Mouse (Mus musculus) brown adipose tissue, adult 24 weeks (tissue): ENCODE data around the gene Olfr823. TPM values are rescaled to one million over a fixed set of nuclear protein-coding genes. Genes with fewer than 3 reads are reported as not detected.
"Not testable (repeated sequence)": the region's sequence is repeated elsewhere in the genome, so short reads cannot be mapped to it uniquely, and the experiment has no call there.

ENCODE experiments used
- H3K27ac ChIP-seq: fragments of 200-500 bp; replicated peaks from 2 replicates; pipeline ENCODE4 v1.5.1; 2012; ENCODE audit warnings: low read depth, mild to moderate bottlenecking, low read length
- H3K4me1 ChIP-seq: fragments of 200-500 bp; 2 replicates; pipeline ENCODE4 v1.6.1; 2012; ENCODE audit warnings: low read length, mixed read lengths; ENCODE audit not compliant: control insufficient read depth, insufficient read depth, insufficient read length
- H3K4me3 ChIP-seq: fragments of 200-500 bp; 2 replicates; pipeline ENCODE4 v1.5.1; 2012; ENCODE audit warnings: low read depth, mild to moderate bottlenecking, low read length, moderate library complexity; ENCODE audit not compliant: insufficient read depth
- polyA plus RNA-seq: library from polyadenylated mRNA; stranded (reverse); fragments of >200 nt; gene quantifications from 2 replicates; pipeline ENCODE4 v1.2.4, GENCODE M21; 2012; ENCODE audit not compliant: missing spikeins, insufficient read depth, insufficient read length

Gene Olfr823
- not detected in 2 replicates for polyA plus RNA-seq

GRCm38 (mm10) chr10:130115283-130115682, at the start of gene Olfr823:
Gene Olfr823, minus strand, starts transcription at chr10:130115383.
- not testable (repeated sequence) for H3K4me1 ChIP-seq, H3K27ac ChIP-seq, H3K4me3 ChIP-seq

GRCm38 (mm10) chr10:130144121-130144520, 28.9 kb upstream of the Olfr823 start:
- H3K4me1 ChIP-seq, result no peaks in the 10 kb centered on the region
- no peak overlapping the region for H3K27ac ChIP-seq
- H3K4me3 ChIP-seq, result no peak overlapping the region

GRCm38 (mm10) chr10:130142481-130142880, 27.3 kb upstream of the Olfr823 start:
- not testable (repeated sequence) for H3K27ac ChIP-seq, H3K4me3 ChIP-seq, H3K4me1 ChIP-seq

GRCm38 (mm10) chr10:130134811-130135210, 19.6 kb upstream of the Olfr823 start:
- no peaks in the 10 kb centered on the region for H3K4me1 ChIP-seq
- H3K27ac ChIP-seq, result no peak overlapping the region
- no peak overlapping the region for H3K4me3 ChIP-seq

GRCm38 (mm10) chr10:130129900-130130299, 14.7 kb upstream of the Olfr823 start, which contains the start of gene Olfr824:
Gene Olfr824, minus strand, starts transcription at chr10:130130000.
- not testable (repeated sequence) for H3K4me3 ChIP-seq

GRCm38 (mm10) chr10:130116045-130116444, 862 bp upstream of the Olfr823 start:
- not testable (repeated sequence) for H3K4me1 ChIP-seq, H3K4me3 ChIP-seq, H3K27ac ChIP-seq

More at GRCm38 (mm10) chr10:130129900-130130299, 14.7 kb upstream of the Olfr823 start, which contains the start of gene Olfr824:
- not testable (repeated sequence) for H3K4me1 ChIP-seq, H3K27ac ChIP-seq

GRCm38 (mm10) chr10:130096104-130096503, 19.1 kb downstream of the Olfr823 start:
- H3K4me1 ChIP-seq, result no peaks in the 10 kb centered on the region
- no peak overlapping the region for H3K27ac ChIP-seq
- no peak overlapping the region for H3K4me3 ChIP-seq

- Histone ChIP-seq H3K4me1 (no peaks in the 10 kb centered on the region), H3K27ac (no peak overlapping the region), H3K4me3 (no peak overlapping the region)
Measured at GRCm38 (mm10) chr10:130092838-130093440, 22.2 kb downstream of the Olfr823 start.

- Histone ChIP-seq H3K4me1 (no peaks in the 10 kb centered on the region), H3K4me3 (no peak within 1 kb of the TSS), H3K27ac (no peak within 1 kb of the TSS)
Measured at GRCm38 (mm10) chr10:130070910-130071309, 44.3 kb downstream of the Olfr823 start, which contains the start of gene Olfr822. Gene Olfr822, plus strand, starts transcription at chr10:130071210.

Other genes with a start within 250 kb of the Olfr823 start
- gene Olfr814, start 235.5 kb downstream of the Olfr823 start, polyA plus RNA-seq, result not detected in 2 replicates
- gene Olfr815, start 209.5 kb downstream of the Olfr823 start, polyA plus RNA-seq, result not detected in 2 replicates
- gene Olfr816, start 199.8 kb downstream of the Olfr823 start, polyA plus RNA-seq, result not detected in 2 replicates
- gene Olfr818, start 166.3 kb downstream of the Olfr823 start, polyA plus RNA-seq, result not detected in 2 replicates
- gene Olfr819, start 148.1 kb downstream of the Olfr823 start, polyA plus RNA-seq, result not detected in 2 replicates
- not detected in 2 replicates for gene Olfr247, start 139.2 kb downstream of the Olfr823 start, polyA plus RNA-seq
- not detected in 2 replicates for gene Gm10310, start 130.3 kb downstream of the Olfr823 start, polyA plus RNA-seq
- not detected in 2 replicates for gene Olfr820, start 102.8 kb downstream of the Olfr823 start, polyA plus RNA-seq
- gene Olfr821, start 85.0 kb downstream of the Olfr823 start, polyA plus RNA-seq, result not detected in 2 replicates
- gene Olfr822, start 44.2 kb downstream of the Olfr823 start, polyA plus RNA-seq, result not detected in 2 replicates
- gene Olfr824, start 14.6 kb upstream of the Olfr823 start, polyA plus RNA-seq, result not detected in 2 replicates
- not detected in 2 replicates for gene Olfr825, start 51.4 kb upstream of the Olfr823 start, polyA plus RNA-seq
- gene Olfr826, start 68.8 kb upstream of the Olfr823 start, polyA plus RNA-seq, result not detected in 2 replicates
- gene Olfr827, start 99.0 kb upstream of the Olfr823 start, polyA plus RNA-seq, result not detected in 2 replicates
- gene Neurod4, start 164.9 kb upstream of the Olfr823 start, polyA plus RNA-seq, result not detected in 2 replicates
- gene Tespa1, start 207.5 kb upstream of the Olfr823 start, polyA plus RNA-seq, result not detected in 2 replicates